Comparison of ENCODE assay signal across 8 mouse cellular contexts in genomic region chr17:7864740-7865139, GRCm38 (mm10). TPM values are rescaled to one million over a fixed set of nuclear protein-coding genes. Genes with fewer than 3 reads are reported as not detected.
A peak's percentile ranks its signal among the peaks of the same experiment; 100 is the strongest.
DNase-seq lines count a peak whose midpoint lies in the region; ATAC-seq and TF ChIP-seq lines count a peak whose summit lies in the region.

No protein-coding gene starts in this region.

- H3K79me2 ChIP-seq in heart, adult 2 months (replicated peaks; ENCODE audit: control insufficient read depth, insufficient read depth, low read length): no peaks in the 10 kb centered on the region

- intact Hi-C loops in heart, adult 2 months (cut with DNase I): loop anchor here (2.0 kb wide), 1 partner anchor 74 kb away; no protein-coding TSS in a partner anchor

- ATAC-seq in heart, embryonic 12.5 days (ENCODE audit: insufficient number of reproducible peaks, low FRiP score): no peak
- no peak for ATAC-seq in neural tube, embryonic 11.5 days (ENCODE audit: insufficient read depth, low FRiP score, low TSS enrichment)
- ATAC-seq in neural tube, embryonic 15.5 days (ENCODE audit: low FRiP score): no peak

- no peaks in the 10 kb centered on the region for H3K27me3 ChIP-seq in heart, adult 2 months (ENCODE audit: control insufficient read depth, insufficient read depth, low read length)
- peaks cover 11% of the 10 kb centered on the region; the same call in 1 of the 2 replicates for H3K27me3 ChIP-seq in heart, embryonic 12.5 days (replicated peaks)
- no peaks in the 10 kb centered on the region for H3K27me3 ChIP-seq in neural tube, embryonic 11.5 days (ENCODE audit: control insufficient read depth, insufficient read depth, low read length)
- H3K27me3 ChIP-seq in neural tube, embryonic 15.5 days (replicated peaks): no peaks in the 10 kb centered on the region

- WGBS in heart, adult 2 months: 18% methylated on average over 7 of the region's 7 CpGs
- WGBS in heart, embryonic 12.5 days: 18% methylated on average over 7 of the region's 7 CpGs
- 19% methylated on average over 7 of the region's 7 CpGs for WGBS in neural tube, embryonic 11.5 days
- 17% methylated on average over 7 of the region's 7 CpGs for WGBS in neural tube, embryonic 15.5 days

- peak; percentile 75 for TF ChIP-seq CTCF in heart, adult 2 months (IDR thresholded peaks at IDR 0.05)

- H3K9ac ChIP-seq in heart, adult 2 months (ENCODE audit: low read depth, low read length): no peak overlapping the region
- no peak overlapping the region for H3K9ac ChIP-seq in heart, embryonic 12.5 days
- no peak overlapping the region for H3K9ac ChIP-seq in neural tube, embryonic 11.5 days (ENCODE audit: low read length)
- H3K9ac ChIP-seq in neural tube, embryonic 15.5 days (replicated peaks): no peak overlapping the region

- TF ChIP-seq POLR2A in heart, adult 2 months (IDR thresholded peaks at IDR 0.05; ENCODE audit: insufficient read depth, low read depth, low read length): no peak

- no peak for TF ChIP-seq EP300 in heart, adult 2 months (IDR thresholded peaks at IDR 0.05; ENCODE audit: insufficient read depth, low read depth, low read length)

- H3K27ac ChIP-seq in heart, adult 2 months: no peak overlapping the region
- H3K27ac ChIP-seq in heart, embryonic 12.5 days (ENCODE audit: poor library complexity, severe bottlenecking): no peak overlapping the region
- no peak overlapping the region for H3K27ac ChIP-seq in neural tube, embryonic 11.5 days (ENCODE audit: low read depth, low read length)
- no peak overlapping the region for H3K27ac ChIP-seq in neural tube, embryonic 15.5 days (replicated peaks)

- no peaks in the 10 kb centered on the region for H3K4me1 ChIP-seq in heart, adult 2 months (ENCODE audit: control insufficient read depth, insufficient read depth, low read length)
- H3K4me1 ChIP-seq in heart, embryonic 12.5 days (replicated peaks): 0 out of 2 replicates have a peak, but pooled peaks cover 4% of the 10 kb centered on the region
- no peaks in the 10 kb centered on the region for H3K4me1 ChIP-seq in neural tube, embryonic 11.5 days (ENCODE audit: control insufficient read depth, insufficient read depth, low read length)
- H3K4me1 ChIP-seq in neural tube, embryonic 15.5 days: no peaks in the 10 kb centered on the region

- DNase-seq in heart, adult 2 months: peak in 1 of 2 experiments; percentile 49
- peak; percentile 37 for DNase-seq in neural tube, embryonic 11.5 days (ENCODE audit: low spot score)
- peak; percentile 12 for DNase-seq in c-Kit-negative CD71-positive TER-119-positive erythroid progenitor cells, embryonic 14.5 days (ENCODE audit: low read depth, low spot score)
- peak; percentile 69 to 73 for DNase-seq in natural killer cell, adult 2 months (ENCODE audit: low spot score in 2 of 2)
- no peak for DNase-seq in layer of hippocampus, adult 9-10 months (ENCODE audit: low spot score)
- no peak for DNase-seq in cerebellum, adult 9-11 months

- H3K4me2 ChIP-seq in heart, embryonic 12.5 days: no peak overlapping the region
- H3K4me2 ChIP-seq in neural tube, embryonic 11.5 days (ENCODE audit: low read depth): no peak overlapping the region
- no peak overlapping the region for H3K4me2 ChIP-seq in neural tube, embryonic 15.5 days

- H3K36me3 ChIP-seq in heart, adult 2 months (ENCODE audit: control insufficient read depth, insufficient read depth, low read length): no peaks in the 10 kb centered on the region
- H3K36me3 ChIP-seq in heart, embryonic 12.5 days: no peaks in the 10 kb centered on the region
- H3K36me3 ChIP-seq in neural tube, embryonic 11.5 days (ENCODE audit: control insufficient read depth, insufficient read depth, low read length): no peaks in the 10 kb centered on the region
- no peaks in the 10 kb centered on the region for H3K36me3 ChIP-seq in neural tube, embryonic 15.5 days

- H3K9me3 ChIP-seq in heart, embryonic 12.5 days (replicated peaks): no peaks in the 10 kb centered on the region
- no peaks in the 10 kb centered on the region for H3K9me3 ChIP-seq in neural tube, embryonic 11.5 days (ENCODE audit: control insufficient read depth, low read length)
- H3K9me3 ChIP-seq in neural tube, embryonic 15.5 days (replicated peaks): no peaks in the 10 kb centered on the region

- no peak overlapping the region for H3K4me3 ChIP-seq in heart, adult 2 months
- H3K4me3 ChIP-seq in heart, embryonic 12.5 days: no peak overlapping the region
- no peak overlapping the region for H3K4me3 ChIP-seq in neural tube, embryonic 11.5 days (ENCODE audit: low read depth, low read length)
- no peak overlapping the region for H3K4me3 ChIP-seq in neural tube, embryonic 15.5 days (replicated peaks)

RNA-seq across cellular contexts. Expression of gene Fndc1, which starts 37.6 kb away (rescaled TPM):
- total RNA-seq in heart, adult 2 months (2021): 10 to 100 TPM in 1 of 2 experiments, 1 to 10 TPM in 1; 8.5 to 15.4 TPM
- polyA plus RNA-seq in heart, adult 2 months (2012; rRNA removed): 8.8 and 11.5 TPM in 2 replicates
- polyA plus RNA-seq in heart, embryonic 12.5 days (2016; fragmentation: Nextera tagmentation; extraction: Ambion mirVana): 4.6 and 6.7 TPM in 2 replicates
- polyA plus RNA-seq in neural tube, embryonic 11.5 days (2014; fragmentation: Nextera tagmentation; extraction: Ambion mirVana): 0.86 and 1.3 TPM in 2 replicates
- polyA plus RNA-seq in neural tube, embryonic 15.5 days (2015; fragmentation: Nextera tagmentation; extraction: Ambion mirVana): 12.9 and 13.8 TPM in 2 replicates

Comparison
In these comparisons a context has a peak if more than half of its experiments do, and no peak if none do; other contexts are left out.
1. DNase-seq: peak in neural tube, embryonic 11.5 days (single experiment), c-Kit-negative CD71-positive TER-119-positive erythroid progenitor cells, embryonic 14.5 days (single experiment) and natural killer cell, adult 2 months (2 of 2); none in layer of hippocampus, adult 9-10 months (single experiment) and cerebellum, adult 9-11 months (single experiment).